Mouse (Mus musculus): ENCODE data around the gene A730049H05Rik. TPM values are rescaled to one million over a fixed set of nuclear protein-coding genes. Genes with fewer than 3 reads are reported as not detected.
A peak's percentile ranks its signal among the peaks of the same experiment; 100 is the strongest.

The A730049H05Rik gene
- polyA plus RNA-seq, 1 experiment from 2014 or later: 0.68 TPM

- no peak for TF ChIP-seq CTCF (IDR thresholded peaks at IDR 0.05; ENCODE audit: low read depth)
- Histone ChIP-seq H3K9me3 (ENCODE audit: low read depth, low read length) (no peaks in the 10 kb centered on the region), H3K4me2 (no peak overlapping the region), H3K4me1 (ENCODE audit: insufficient read depth) (no peaks in the 10 kb centered on the region), H3K4me3 (ENCODE audit: low read depth, low read length) (no peak overlapping the region), H3K9ac (no peak overlapping the region), H3K27ac (ENCODE audit: low read depth) (no peak overlapping the region), H3K36me3 (ENCODE audit: insufficient read depth) (peaks cover 18% of the 10 kb centered on the region), H3K27me3 (ENCODE audit: insufficient read depth, low read length) (no peaks in the 10 kb centered on the region)
- no peak for DNase-seq
- WGBS: 61% methylated on average over 4 of the region's 4 CpGs
- ATAC-seq (ENCODE audit: insufficient read depth): no peak
Observed at GRCm38 (mm10) chr6:92846614-92847013, 30.3 kb downstream of the A730049H05Rik start.

- 90% methylated on average over 9 of the region's 9 CpGs for WGBS
- no peak overlapping the region for H3K27ac ChIP-seq (ENCODE audit: low read depth)
- peaks cover 25% of the 10 kb centered on the region for H3K36me3 ChIP-seq (ENCODE audit: insufficient read depth)
Observed at GRCm38 (mm10) chr6:92849208-92849607, 32.9 kb downstream of the A730049H05Rik start.

GRCm38 (mm10) chr6:92850250-92850649 is 34.0 kb downstream of the A730049H05Rik start:
- TF ChIP-seq CTCF (IDR thresholded peaks at IDR 0.05; ENCODE audit: low read depth): no peak
- Histone ChIP-seq H3K9ac (no peak overlapping the region), H3K4me1 (ENCODE audit: insufficient read depth) (no peaks in the 10 kb centered on the region), H3K36me3 (ENCODE audit: insufficient read depth) (peaks cover 25% of the 10 kb centered on the region), H3K4me3 (ENCODE audit: low read depth, low read length) (no peak overlapping the region), H3K27ac (ENCODE audit: low read depth) (peak overlapping the region; percentile 40; the same call in 1 of the 2 replicates), H3K4me2 (no peak overlapping the region), H3K9me3 (ENCODE audit: low read depth, low read length) (no peaks in the 10 kb centered on the region), H3K27me3 (ENCODE audit: insufficient read depth, low read length) (no peaks in the 10 kb centered on the region)
- 37% methylated on average over 5 of the region's 5 CpGs for WGBS
- DNase-seq (peak; percentile 85), ATAC-seq (ENCODE audit: insufficient read depth) (peak; percentile 72)

More at GRCm38 (mm10) chr6:92849208-92849607, 32.9 kb downstream of the A730049H05Rik start:
- no peak for ATAC-seq (ENCODE audit: insufficient read depth)
- Histone ChIP-seq H3K4me2 (no peak overlapping the region), H3K4me3 (ENCODE audit: low read depth, low read length) (no peak overlapping the region), H3K27me3 (ENCODE audit: insufficient read depth, low read length) (no peaks in the 10 kb centered on the region), H3K4me1 (ENCODE audit: insufficient read depth) (no peaks in the 10 kb centered on the region), H3K9me3 (ENCODE audit: low read depth, low read length) (no peaks in the 10 kb centered on the region), H3K9ac (no peak overlapping the region)
- no peak for DNase-seq
- TF ChIP-seq CTCF (IDR thresholded peaks at IDR 0.05; ENCODE audit: low read depth): no peak

- 61% methylated on average over 4 of the region's 4 CpGs for WGBS
- Histone ChIP-seq H3K4me3 (ENCODE audit: low read depth, low read length) (no peak overlapping the region), H3K36me3 (ENCODE audit: insufficient read depth) (peaks cover 39% of the 10 kb centered on the region), H3K9me3 (ENCODE audit: low read depth, low read length) (no peaks in the 10 kb centered on the region), H3K27me3 (ENCODE audit: insufficient read depth, low read length) (no peaks in the 10 kb centered on the region), H3K4me1 (ENCODE audit: insufficient read depth) (no peaks in the 10 kb centered on the region), H3K4me2 (no peak overlapping the region), H3K9ac (no peak overlapping the region), H3K27ac (ENCODE audit: low read depth) (peak overlapping the region; percentile 47; the same call in 1 of the 2 replicates)
- DNase-seq (peak; percentile 42), ATAC-seq (ENCODE audit: insufficient read depth) (peak; percentile 49; the same call in 1 of the 2 replicates)
- TF ChIP-seq CTCF (IDR thresholded peaks at IDR 0.05; ENCODE audit: low read depth): no peak
Observed at GRCm38 (mm10) chr6:92854873-92855272, 38.6 kb downstream of the A730049H05Rik start.

- Histone ChIP-seq H3K9me3 (ENCODE audit: low read depth, low read length) (no peaks in the 10 kb centered on the region), H3K4me2 (no peak overlapping the region), H3K36me3 (ENCODE audit: insufficient read depth) (peaks cover 54% of the 10 kb centered on the region), H3K27me3 (ENCODE audit: insufficient read depth, low read length) (no peaks in the 10 kb centered on the region), H3K4me3 (ENCODE audit: low read depth, low read length) (no peak overlapping the region), H3K4me1 (ENCODE audit: insufficient read depth) (no peaks in the 10 kb centered on the region), H3K27ac (ENCODE audit: low read depth) (no peak overlapping the region), H3K9ac (no peak overlapping the region)
- no peak for ATAC-seq (ENCODE audit: insufficient read depth)
- 90% methylated on average over 13 of the region's 13 CpGs for WGBS
- no peak for DNase-seq
- no peak for TF ChIP-seq CTCF (IDR thresholded peaks at IDR 0.05; ENCODE audit: low read depth)
Observed at GRCm38 (mm10) chr6:92857761-92858160, 41.5 kb downstream of the A730049H05Rik start.

- Histone ChIP-seq H3K9ac (no peak overlapping the region), H3K4me1 (ENCODE audit: insufficient read depth) (no peaks in the 10 kb centered on the region), H3K27me3 (ENCODE audit: insufficient read depth, low read length) (no peaks in the 10 kb centered on the region), H3K4me2 (no peak overlapping the region), H3K4me3 (ENCODE audit: low read depth, low read length) (no peak overlapping the region), H3K9me3 (ENCODE audit: low read depth, low read length) (no peaks in the 10 kb centered on the region), H3K27ac (ENCODE audit: low read depth) (no peak overlapping the region), H3K36me3 (ENCODE audit: insufficient read depth) (peaks cover 60% of the 10 kb centered on the region)
- ATAC-seq (ENCODE audit: insufficient read depth) (no peak), DNase-seq (no peak)
- WGBS: 83% methylated on average over 12 of the region's 12 CpGs
- no peak for TF ChIP-seq CTCF (IDR thresholded peaks at IDR 0.05; ENCODE audit: low read depth)
Observed at GRCm38 (mm10) chr6:92858721-92859510, 42.6 kb downstream of the A730049H05Rik start.

- H3K36me3 ChIP-seq (ENCODE audit: insufficient read depth): peaks cover 63% of the 10 kb centered on the region
- no peaks in the 10 kb centered on the region for H3K4me1 ChIP-seq (ENCODE audit: insufficient read depth)
- H3K27ac ChIP-seq (ENCODE audit: low read depth): peak overlapping the region; percentile 12; the same call in 1 of the 2 replicates
- no peak overlapping the region for H3K4me2 ChIP-seq
- no peak overlapping the region for H3K4me3 ChIP-seq (ENCODE audit: low read depth, low read length)
- WGBS: 53% methylated on average over 5 of the region's 5 CpGs
- ATAC-seq (ENCODE audit: insufficient read depth) (no peak), DNase-seq (no peak)
- no peaks in the 10 kb centered on the region for H3K9me3 ChIP-seq (ENCODE audit: low read depth, low read length)
- H3K9ac ChIP-seq: no peak overlapping the region
- TF ChIP-seq CTCF (IDR thresholded peaks at IDR 0.05; ENCODE audit: low read depth): no peak
- no peaks in the 10 kb centered on the region for H3K27me3 ChIP-seq (ENCODE audit: insufficient read depth, low read length)
Observed at GRCm38 (mm10) chr6:92860285-92860912, 44.1 kb downstream of the A730049H05Rik start.
